Mouse (Mus musculus) spleen, embryonic (tissue): Measurements from ENCODE around the gene Hipk3.

Source experiments
- CTCF ChIA-PET: fragments of 350-600 bp; sonication (Branson Sonifier 250); formaldehyde crosslinking; loops from one replicate; lab custom pipeline; 2022; lab: Charles Lee

Hipk3 gene

GRCm38 (mm10) chr2:104493951-104494800, at the start of gene Hipk3:
Gene Hipk3 (minus strand): TSS chr2:104494446.
- CTCF ChIA-PET, result interaction anchor here (0.5 kb wide), 1 partner anchor 79 kb away, joined by 5 read pairs; no protein-coding TSS in a partner anchor

GRCm38 (mm10) chr2:104540286-104540685, 46.0 kb upstream of the Hipk3 start:
- CTCF ChIA-PET, result interaction anchor here (0.7 kb wide), 1 partner anchor 55 kb away, joined by 7 read pairs; no protein-coding TSS in a partner anchor

- CTCF ChIA-PET, result no interaction called here
Measured at GRCm38 (mm10) chr2:104534751-104535150, 40.5 kb upstream of the Hipk3 start.

GRCm38 (mm10) chr2:104532548-104532947, 38.3 kb upstream of the Hipk3 start:
- CTCF ChIA-PET, result no interaction called here

GRCm38 (mm10) chr2:104526559-104526958, 32.3 kb upstream of the Hipk3 start:
- CTCF ChIA-PET, result no interaction called here

- CTCF ChIA-PET, result interaction anchor here (0.7 kb wide), 1 partner anchor 95 kb away, joined by 3 read pairs; no protein-coding TSS in a partner anchor
Measured at GRCm38 (mm10) chr2:104525506-104525905, 31.3 kb upstream of the Hipk3 start.

- CTCF ChIA-PET, result no interaction called here
Measured at GRCm38 (mm10) chr2:104511622-104512021, 17.4 kb upstream of the Hipk3 start.

- CTCF ChIA-PET, result interaction anchor here (0.5 kb wide), 1 partner anchor 88 kb away, joined by 3 read pairs; the partner anchor contains the start of gene Cstf3
Measured at GRCm38 (mm10) chr2:104502388-104502787, 8.1 kb upstream of the Hipk3 start.

- CTCF ChIA-PET, result no interaction called here
Measured at GRCm38 (mm10) chr2:104501091-104501490, 6.8 kb upstream of the Hipk3 start.

- CTCF ChIA-PET, result no interaction called here
Measured at GRCm38 (mm10) chr2:104497771-104498170, 3.5 kb upstream of the Hipk3 start.

- CTCF ChIA-PET, result no interaction called here
Measured at GRCm38 (mm10) chr2:104497231-104497630, 3.0 kb upstream of the Hipk3 start.

GRCm38 (mm10) chr2:104496206-104496605, 2.0 kb upstream of the Hipk3 start:
- CTCF ChIA-PET, result interaction anchor here (0.7 kb wide), 1 partner anchor 13 kb away, joined by 3 read pairs; no protein-coding TSS in a partner anchor

GRCm38 (mm10) chr2:104494801-104495185, 547 bp upstream of the Hipk3 start:
- CTCF ChIA-PET, result no interaction called here

GRCm38 (mm10) chr2:104493021-104493950, 960 bp downstream of the Hipk3 start:
- CTCF ChIA-PET, result interaction anchor here (0.7 kb wide), 1 partner anchor 26 kb away, joined by 7 read pairs; no protein-coding TSS in a partner anchor

GRCm38 (mm10) chr2:104491221-104491795, 2.9 kb downstream of the Hipk3 start:
- CTCF ChIA-PET, result interaction anchor here (0.6 kb wide), 1 partner anchor 1545 kb away, joined by 12 read pairs; no protein-coding TSS in a partner anchor

GRCm38 (mm10) chr2:104490761-104491160, 3.5 kb downstream of the Hipk3 start:
- CTCF ChIA-PET, result interaction anchor here (0.6 kb wide), 1 partner anchor 1477 kb away, joined by 3 read pairs; no protein-coding TSS in a partner anchor

- CTCF ChIA-PET, result interaction anchor here (0.6 to 0.7 kb wide), 3 partner anchors 45 to 105 kb away, joined by 3 read pairs; no protein-coding TSS in a partner anchor
Measured at GRCm38 (mm10) chr2:104489851-104490250, 4.4 kb downstream of the Hipk3 start.

- CTCF ChIA-PET, result no interaction called here
Measured at GRCm38 (mm10) chr2:104484438-104484837, 9.8 kb downstream of the Hipk3 start.

- CTCF ChIA-PET, result no interaction called here
Measured at GRCm38 (mm10) chr2:104482156-104482555, 12.1 kb downstream of the Hipk3 start.

- CTCF ChIA-PET, result interaction anchor here (0.7 kb wide), 1 partner anchor 446 kb away, joined by 3 read pairs; no protein-coding TSS in a partner anchor
Measured at GRCm38 (mm10) chr2:104479054-104479453, 15.2 kb downstream of the Hipk3 start.
